Mouse (Mus musculus) E14TG2a.4 (cell line): ENCODE measurements around the gene Nup98.
A peak's percentile ranks its signal among the peaks of the same experiment; 100 is the strongest.

Experiments
- CTCF ChIP-seq: conservative IDR thresholded peaks from 2 replicates; pipeline ENCODE4 v1.5.1; 2014; ENCODE audit warnings: low read length
- NANOG ChIP-seq: IDR thresholded peaks from 2 replicates; pipeline ENCODE4 v1.6.1; 2014; ENCODE audit warnings: borderline replicate concordance, low read length, mixed read lengths
- POU5F1 ChIP-seq: IDR thresholded peaks from 2 replicates; pipeline ENCODE4 v1.6.1; 2014; ENCODE audit warnings: low read length, borderline replicate concordance

GRCm38 (mm10) chr7:102222336-102222735 is 12.4 kb upstream of the Nup98 start:
- peak; percentile 22 for TF ChIP-seq CTCF
- TF ChIP-seq POU5F1 = no peak
- TF ChIP-seq NANOG = no peak
